Mouse (Mus musculus) lung, adult 10 weeks (tissue): Measurements from ENCODE around the gene Runx3. TPM values are rescaled to one million over a fixed set of nuclear protein-coding genes. Genes with fewer than 3 reads are reported as not detected.

ENCODE experiments used
- polyA plus RNA-seq: library from polyadenylated mRNA; stranded (reverse); fragments of 350-450 nt; fragmentation: Illumina TruSeq; extraction: RNeasy Lipid Tissue Mini Kit (QIAGEN cat#74804); gene quantifications from one replicate; pipeline ENCODE4 v1.2.3, GENCODE M21; 2014; ENCODE audit warnings: low read depth, low replicate concordance; ENCODE audit not compliant: insufficient read depth

The Runx3 gene
- 1.6 TPM for polyA plus RNA-seq

GRCm38 (mm10) chr4:135120342-135121100 lies at the start of gene Runx3:
Gene Runx3 (plus strand): TSS chr4:135120652.

Other genes starting within 250 kb of the Runx3 start
- 212 TPM for gene Tmem50a, start 205.6 kb upstream of the Runx3 start, polyA plus RNA-seq
- 342 TPM for gene Rsrp1, start 197.1 kb upstream of the Runx3 start, polyA plus RNA-seq
- gene Syf2, start 189.8 kb upstream of the Runx3 start, polyA plus RNA-seq, result 124 TPM
- gene Clic4, start 152.2 kb downstream of the Runx3 start, polyA plus RNA-seq, result 188 TPM
- 27.1 TPM for gene Srrm1, start 232.7 kb downstream of the Runx3 start, polyA plus RNA-seq